Mouse (Mus musculus) adipocyte (in vitro differentiated cells): ENCODE results near the gene Stard8.
A peak's percentile ranks its signal among the peaks of the same experiment; 100 is the strongest.
"Not testable (repeated sequence)": the region's sequence is repeated elsewhere in the genome, so short reads cannot be mapped to it uniquely, and the experiment has no call there.

ENCODE experiments used
- DNase-seq: peaks from one replicate; pipeline ENCODE4 v3.0.0-alpha.2; 2016; ENCODE audit warnings: low spot score

The Stard8 gene

GRCm38 (mm10) chrX:99003046-99003445, at the start of gene Stard8:
TSS of gene Stard8 (plus strand) at chrX:99003248.
- DNase-seq = no peak

- peak; percentile 53 for DNase-seq
Observed at GRCm38 (mm10) chrX:98953941-98954340, 49.1 kb upstream of the Stard8 start.

- DNase-seq = no peak
Observed at GRCm38 (mm10) chrX:98958287-98958686, 44.8 kb upstream of the Stard8 start.

- DNase-seq = no peak
Observed at GRCm38 (mm10) chrX:98959050-98959449, 44.0 kb upstream of the Stard8 start.

GRCm38 (mm10) chrX:98963742-98964141, 39.3 kb upstream of the Stard8 start:
- no peak for DNase-seq

GRCm38 (mm10) chrX:98964513-98964912, 38.5 kb upstream of the Stard8 start:
- DNase-seq = no peak

GRCm38 (mm10) chrX:98986611-98987010, 16.4 kb upstream of the Stard8 start:
- not testable (repeated sequence) for DNase-seq

GRCm38 (mm10) chrX:98989574-98989973, 13.5 kb upstream of the Stard8 start:
- DNase-seq = peak; percentile 25

GRCm38 (mm10) chrX:99002065-99002464, 983 bp upstream of the Stard8 start:
- DNase-seq = no peak

- no peak for DNase-seq
Observed at GRCm38 (mm10) chrX:99010581-99010980, 7.5 kb downstream of the Stard8 start.

- DNase-seq = no peak
Observed at GRCm38 (mm10) chrX:99011281-99011680, 8.2 kb downstream of the Stard8 start.

- DNase-seq = no peak
Observed at GRCm38 (mm10) chrX:99012486-99012885, 9.4 kb downstream of the Stard8 start.

GRCm38 (mm10) chrX:99015705-99016104, 12.7 kb downstream of the Stard8 start:
- no peak for DNase-seq

GRCm38 (mm10) chrX:99016987-99017386, 13.9 kb downstream of the Stard8 start:
- no peak for DNase-seq

- no peak for DNase-seq
Observed at GRCm38 (mm10) chrX:99017874-99018273, 14.8 kb downstream of the Stard8 start.

- no peak for DNase-seq
Observed at GRCm38 (mm10) chrX:99019303-99019702, 16.3 kb downstream of the Stard8 start.

GRCm38 (mm10) chrX:99020215-99020614, 17.2 kb downstream of the Stard8 start:
- DNase-seq = no peak

- DNase-seq = no peak
Observed at GRCm38 (mm10) chrX:99021593-99021992, 18.5 kb downstream of the Stard8 start.

GRCm38 (mm10) chrX:99023951-99024350, 20.9 kb downstream of the Stard8 start:
- DNase-seq = no peak

- DNase-seq = no peak
Observed at GRCm38 (mm10) chrX:99035407-99035806, 32.4 kb downstream of the Stard8 start.

- no peak for DNase-seq
Observed at GRCm38 (mm10) chrX:99042451-99042951, 39.5 kb downstream of the Stard8 start.

- no peak for DNase-seq
Observed at GRCm38 (mm10) chrX:99043275-99043674, 40.2 kb downstream of the Stard8 start.

GRCm38 (mm10) chrX:99043739-99044138, 40.7 kb downstream of the Stard8 start:
- no peak for DNase-seq

- no peak for DNase-seq
Observed at GRCm38 (mm10) chrX:99045315-99045714, 42.3 kb downstream of the Stard8 start.
